Mouse (Mus musculus) liver, postnatal 0 days (tissue): ENCODE measurements at regions not wholly inside any gene's neighbourhood (a gene's known extent, or its start where the extent isn't known, plus 50 kb on each side); places are given as distances from the start of the nearest gene placed in this dataset.

Experiments used
- CTCF ChIP-seq: sonication (generic); IDR thresholded peaks from 2 replicates; pipeline ENCODE4 v1.5.1; 2016; ENCODE audit warnings: antibody characterized with exemption, low read depth
- EP300 ChIP-seq: IDR thresholded peaks from 2 replicates; pipeline ENCODE4 v1.6.1; 2016; ENCODE audit warnings: antibody characterized with exemption, low read depth, mild to moderate bottlenecking

DNA sequence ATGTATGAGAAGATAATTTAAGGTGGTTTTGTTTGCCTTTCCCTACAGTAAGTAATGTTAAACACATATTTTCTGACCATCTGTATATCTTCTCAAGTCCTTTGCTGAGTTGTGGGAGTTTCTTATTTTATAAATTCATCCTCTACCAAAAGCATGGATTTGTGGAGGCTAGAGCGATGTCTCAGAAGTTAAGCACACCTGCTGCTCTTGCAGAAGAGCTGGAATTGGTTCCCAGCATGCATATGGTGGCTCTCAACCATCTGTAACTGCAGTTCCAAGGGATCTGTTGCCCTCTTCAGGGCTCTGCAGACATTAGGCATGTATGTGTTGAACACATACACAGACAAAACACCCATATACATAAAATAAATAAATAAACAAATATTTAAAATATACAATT lies 84.2 kb downstream of the Erv3 start:
- TF ChIP-seq CTCF: no peak
- no peak for TF ChIP-seq EP300
